Mouse (Mus musculus): ENCODE data around the gene Wdr18. TPM values are rescaled to one million over a fixed set of nuclear protein-coding genes. Genes with fewer than 3 reads are reported as not detected.

Wdr18 gene
- polyA plus RNA-seq, 2 experiments = 24.7 to 58.4 TPM

DNA sequence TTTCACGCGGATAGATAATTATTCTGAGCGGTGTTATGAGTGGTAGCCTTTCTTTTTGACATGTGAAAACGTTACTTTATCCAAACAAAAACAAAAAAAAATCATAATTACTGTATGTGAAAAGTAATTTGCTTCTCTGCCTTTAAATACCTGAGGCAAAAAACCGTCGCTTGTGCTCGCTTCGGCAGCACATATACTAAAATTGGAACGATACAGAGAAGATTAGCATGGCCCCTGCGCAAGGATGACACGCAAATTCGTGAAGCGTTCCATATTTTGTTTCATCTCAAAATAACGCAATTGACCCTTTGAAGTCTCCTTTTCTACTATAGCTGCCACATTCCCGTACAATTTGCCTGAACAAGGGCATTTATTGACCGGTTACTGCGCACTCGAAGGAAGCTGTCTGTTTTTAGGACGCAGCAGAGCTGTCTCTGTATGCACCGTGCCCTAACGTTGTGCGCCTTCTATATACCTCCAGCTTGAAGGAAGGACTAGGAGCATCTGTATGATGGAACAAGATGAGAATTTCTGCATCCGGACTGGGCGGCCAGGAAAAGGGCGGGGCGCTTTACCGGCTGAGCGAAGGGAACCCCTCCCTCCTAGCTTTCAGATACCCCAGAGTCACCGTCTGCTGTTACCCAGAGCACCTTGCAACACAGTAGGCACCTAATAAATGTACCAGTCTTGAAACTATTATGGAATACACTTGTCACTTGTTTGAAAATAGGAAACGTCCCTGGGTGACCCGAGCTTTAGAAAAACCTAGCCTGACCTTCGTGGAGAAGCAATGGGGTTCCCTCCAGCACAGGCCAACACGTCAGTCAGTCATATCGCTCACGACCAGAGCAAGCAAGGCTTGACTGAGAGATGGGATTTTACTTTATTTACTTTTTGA is 25.6 kb downstream of the Wdr18 start:
- WGBS (ENCODE audit: insufficient replicate concordance) = 3% methylated on average over 35 of the region's 35 CpGs
- Histone ChIP-seq H3K4me3 (ENCODE audit: insufficient read depth in 1 of 2, low read depth in 2 of 2, low read length in 2 of 2) (peak overlapping the region; percentile 92 to 97), H3K9ac (replicated peaks) (peak overlapping the region; percentile 96), H3K36me3 (replicated peaks; ENCODE audit: control insufficient read depth, insufficient read depth, low read depth) (no peaks in the 10 kb centered on the region), H3K9me3 (ENCODE audit: control insufficient read depth, low read length) (no peaks in the 10 kb centered on the region), H3K4me1 (replicated peaks; ENCODE audit: control insufficient read depth in 2 of 2, insufficient read depth in 2 of 2, low read length in 1 of 2) (peaks cover 31 to 42% of the 10 kb centered on the region in 2 experiments), H3K4me2 (ENCODE audit: low read depth) (peak overlapping the region; percentile 97), H3K27ac (peak overlapping the region; percentile 97), H3K27me3 (ENCODE audit: control insufficient read depth, insufficient read depth, low read length) (peaks cover 23% of the 10 kb centered on the region)
- TF ChIP-seq EP300 (IDR thresholded peaks at IDR 0.05; ENCODE audit: low read depth) = no peak
- TF ChIP-seq CTCF (IDR thresholded peaks at IDR 0.05; ENCODE audit: low read depth) = no peak
- DNase-seq (ENCODE audit: low read depth in 3 of 3, low spot score in 3 of 3) (peak; percentile 68 to 72 (median 72)), ATAC-seq (ENCODE audit: insufficient read depth) (peak; percentile 48)

DNA sequence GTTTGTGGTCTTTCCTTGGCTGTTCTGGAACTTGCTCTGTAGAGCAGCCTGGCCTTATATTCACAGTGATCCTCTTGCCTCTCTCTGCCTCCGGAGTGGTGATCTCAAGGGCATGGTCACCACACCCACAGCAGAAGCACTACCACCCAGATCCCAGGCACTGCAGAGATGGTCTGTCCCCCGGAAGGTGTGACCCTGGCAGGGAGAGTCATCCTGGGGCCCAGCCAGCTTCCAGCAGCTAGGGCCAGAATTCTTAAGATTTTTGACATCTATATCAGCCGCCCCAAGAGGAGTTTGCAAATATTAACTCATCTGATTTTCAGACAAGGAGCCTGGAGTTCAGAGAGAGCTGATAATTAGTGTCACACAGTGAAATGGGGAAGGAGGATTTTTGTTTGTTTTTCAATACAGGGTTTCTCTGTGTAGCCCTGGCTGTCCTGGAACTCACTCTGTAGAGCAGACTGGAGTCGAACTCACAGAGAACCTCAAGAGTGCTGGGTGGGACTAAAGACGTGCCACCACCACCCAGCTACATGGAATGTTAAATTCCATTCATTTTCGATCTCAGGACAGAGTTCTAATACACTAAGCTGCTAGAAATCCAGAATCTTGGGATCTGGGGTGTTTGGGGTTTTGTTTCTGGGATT is 26.4 kb downstream of the Wdr18 start:
- H3K36me3 ChIP-seq (replicated peaks; ENCODE audit: control insufficient read depth, insufficient read depth, low read depth) = no peaks in the 10 kb centered on the region
- peak overlapping the region; percentile 96 for H3K9ac ChIP-seq (replicated peaks)
- no peaks in the 10 kb centered on the region for H3K9me3 ChIP-seq (ENCODE audit: control insufficient read depth, low read length)
- TF ChIP-seq EP300 (IDR thresholded peaks at IDR 0.05; ENCODE audit: low read depth) (no peak), CTCF (IDR thresholded peaks at IDR 0.05; ENCODE audit: low read depth) (no peak)
- H3K4me2 ChIP-seq (ENCODE audit: low read depth) = peak overlapping the region; percentile 97
- peak overlapping the region; percentile 59 to 97 for H3K4me3 ChIP-seq (ENCODE audit: insufficient read depth in 1 of 2, low read depth in 2 of 2, low read length in 2 of 2)
- peak; percentile 42 for ATAC-seq (ENCODE audit: insufficient read depth)
- peak in 1 of 3 experiments; percentile 45 for DNase-seq (ENCODE audit: low read depth in 3 of 3, low spot score in 3 of 3)
- H3K4me1 ChIP-seq (replicated peaks; ENCODE audit: control insufficient read depth in 2 of 2, insufficient read depth in 2 of 2, low read length in 1 of 2) = peaks cover 31 to 42% of the 10 kb centered on the region in 2 experiments
- H3K27me3 ChIP-seq (ENCODE audit: control insufficient read depth, insufficient read depth, low read length) = peaks cover 23% of the 10 kb centered on the region
- peak overlapping the region; percentile 97 for H3K27ac ChIP-seq
- WGBS (ENCODE audit: insufficient replicate concordance) = 19% methylated on average over 6 of the region's 6 CpGs

DNA sequence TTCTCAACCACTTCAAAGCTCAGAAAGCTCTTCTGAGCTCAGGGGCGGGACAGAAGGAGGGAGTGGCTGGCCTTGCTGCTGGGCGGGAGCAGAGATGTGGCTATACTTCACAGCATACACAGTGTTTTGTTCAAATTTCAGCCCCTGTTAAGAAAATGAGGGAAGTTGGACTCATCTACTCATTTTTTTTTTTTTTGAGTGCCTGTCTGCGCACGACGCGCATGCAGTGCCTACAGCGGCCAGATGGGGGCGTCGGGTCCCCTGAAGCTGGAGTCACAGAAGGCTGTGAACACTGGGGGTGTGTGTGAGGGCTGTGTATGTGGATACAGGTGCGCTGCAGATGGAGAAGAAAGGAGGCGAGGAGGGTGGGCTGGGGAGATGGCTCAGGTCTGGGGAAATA is 27.0 kb downstream of the Wdr18 start:
- no peaks in the 10 kb centered on the region for H3K36me3 ChIP-seq (replicated peaks; ENCODE audit: control insufficient read depth, insufficient read depth, low read depth)
- H3K9me3 ChIP-seq (ENCODE audit: control insufficient read depth, low read length) = no peaks in the 10 kb centered on the region; the same call in 1 of the 2 replicates
- peak overlapping the region; percentile 97 for H3K4me2 ChIP-seq (ENCODE audit: low read depth)
- DNase-seq (ENCODE audit: low read depth in 3 of 3, low spot score in 3 of 3) = peak in 2 of 3 experiments; percentile 63 to 70
- peak overlapping the region; percentile 96 for H3K9ac ChIP-seq (replicated peaks)
- 2% methylated on average over 11 of the region's 11 CpGs for WGBS (ENCODE audit: insufficient replicate concordance)
- peaks cover 31 to 42% of the 10 kb centered on the region in 2 experiments for H3K4me1 ChIP-seq (replicated peaks; ENCODE audit: control insufficient read depth in 2 of 2, insufficient read depth in 2 of 2, low read length in 1 of 2)
- TF ChIP-seq EP300 (IDR thresholded peaks at IDR 0.05; ENCODE audit: low read depth) (no peak), CTCF (IDR thresholded peaks at IDR 0.05; ENCODE audit: low read depth) (peak; percentile 94)
- peak overlapping the region in 1 of 2 experiments; percentile 97; a peak in 2 of 4 replicates for H3K4me3 ChIP-seq (ENCODE audit: insufficient read depth in 1 of 2, low read depth in 2 of 2, low read length in 2 of 2)
- peaks cover 23% of the 10 kb centered on the region for H3K27me3 ChIP-seq (ENCODE audit: control insufficient read depth, insufficient read depth, low read length)
- ATAC-seq (ENCODE audit: insufficient read depth) = no peak
- H3K27ac ChIP-seq = peak overlapping the region; percentile 97

DNA sequence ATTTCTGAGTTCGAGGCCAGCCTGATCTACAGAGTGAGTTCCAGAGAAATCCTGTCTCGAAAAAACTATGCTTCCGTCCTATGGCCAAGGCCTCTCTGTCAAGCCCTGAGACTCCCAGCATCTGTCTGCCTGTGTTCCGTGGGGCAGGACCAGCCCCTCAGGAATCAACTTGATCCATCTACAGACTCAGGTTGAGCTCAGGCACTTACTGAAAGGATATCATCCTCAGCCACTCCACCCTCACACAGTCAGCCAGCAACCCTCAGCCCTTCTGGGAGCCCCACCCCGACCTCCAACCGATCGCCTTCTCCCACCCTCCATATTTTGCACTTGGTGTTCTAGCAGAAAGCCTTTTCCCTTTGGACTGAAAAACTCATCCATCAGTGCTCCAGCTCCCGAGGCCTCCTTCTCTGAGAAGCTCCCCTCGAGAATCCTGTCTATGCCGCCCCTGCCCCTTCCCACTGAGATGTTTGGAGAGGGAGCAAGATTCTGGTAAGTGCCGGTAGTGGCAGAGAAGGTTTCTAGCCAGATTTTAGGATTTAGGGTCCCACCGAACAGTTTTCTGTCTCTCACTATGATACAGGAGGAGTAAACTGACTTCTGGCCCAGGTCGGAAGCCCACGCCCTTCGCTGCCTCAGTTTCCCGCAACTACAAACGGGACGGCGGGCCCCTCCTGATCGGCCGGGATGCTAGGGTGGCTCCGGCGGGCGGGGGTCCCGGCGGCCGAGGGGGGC is 28.0 kb downstream of the Wdr18 start:
- WGBS (ENCODE audit: insufficient replicate concordance) = 18% methylated on average over 27 of the region's 27 CpGs
- peak overlapping the region; percentile 47 to 57 for H3K4me3 ChIP-seq (ENCODE audit: insufficient read depth in 1 of 2, low read depth in 2 of 2, low read length in 2 of 2)
- no peak overlapping the region; the same call in 1 of the 2 replicates for H3K27ac ChIP-seq
- H3K36me3 ChIP-seq (replicated peaks; ENCODE audit: control insufficient read depth, insufficient read depth, low read depth) = no peaks in the 10 kb centered on the region
- no peaks in the 10 kb centered on the region; the same call in 1 of the 2 replicates for H3K9me3 ChIP-seq (ENCODE audit: control insufficient read depth, low read length)
- peak overlapping the region; percentile 45 for H3K9ac ChIP-seq (replicated peaks)
- ATAC-seq (ENCODE audit: insufficient read depth) = no peak
- H3K27me3 ChIP-seq (ENCODE audit: control insufficient read depth, insufficient read depth, low read length) = peaks cover 23% of the 10 kb centered on the region
- DNase-seq (ENCODE audit: low read depth in 3 of 3, low spot score in 3 of 3) = no peak
- peak overlapping the region; percentile 97 for H3K4me2 ChIP-seq (ENCODE audit: low read depth)
- TF ChIP-seq CTCF (IDR thresholded peaks at IDR 0.05; ENCODE audit: low read depth) (no peak), EP300 (IDR thresholded peaks at IDR 0.05; ENCODE audit: low read depth) (no peak)
- peaks cover 30 to 41% of the 10 kb centered on the region in 2 experiments for H3K4me1 ChIP-seq (replicated peaks; ENCODE audit: control insufficient read depth in 2 of 2, insufficient read depth in 2 of 2, low read length in 1 of 2)

All from liver, embryonic 14.5 days (tissue).